Mouse (Mus musculus): ENCODE data around the gene Hrg.
"Not testable (repeated sequence)": the region's sequence is repeated elsewhere in the genome, so short reads cannot be mapped to it uniquely, and the experiment has no call there.

Gene Hrg

DNA sequence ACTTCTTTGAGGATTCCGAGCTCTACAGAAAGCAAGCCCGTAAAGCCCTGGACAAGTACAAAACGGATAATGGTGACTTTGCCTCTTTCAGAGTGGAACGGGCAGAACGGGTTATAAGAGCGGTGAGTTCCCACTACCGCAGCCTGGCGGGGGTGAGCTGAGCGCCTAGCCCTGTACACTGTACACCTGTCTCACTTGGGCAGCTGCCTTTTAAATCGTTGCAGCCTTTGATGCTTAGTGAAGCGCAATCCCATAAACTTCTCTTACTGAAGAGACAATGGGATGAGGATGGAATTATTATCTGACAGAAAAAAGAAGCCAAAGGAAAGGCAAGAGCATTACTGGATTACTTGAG lies 5.2 kb downstream of the Hrg start:
- no peak for DNase-seq (ENCODE audit: low read depth in 1 of 2, low spot score in 2 of 2)

DNA sequence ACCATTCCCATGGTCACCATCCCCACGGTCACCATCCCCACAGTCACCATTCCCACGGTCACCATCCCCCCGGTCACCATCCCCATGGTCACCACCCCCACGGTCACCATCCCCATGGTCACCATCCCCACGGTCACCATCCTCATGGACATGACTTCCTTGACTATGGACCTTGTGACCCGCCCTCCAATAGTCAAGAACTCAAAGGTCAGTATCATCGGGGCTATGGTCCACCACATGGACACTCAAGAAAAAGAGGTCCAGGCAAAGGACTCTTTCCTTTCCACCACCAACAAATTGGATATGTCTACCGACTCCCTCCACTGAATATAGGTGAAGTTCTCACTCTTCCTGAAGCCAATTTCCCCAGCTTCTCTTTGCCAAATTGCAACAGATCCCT lies 10.2 kb downstream of the Hrg start:
- no peak for DNase-seq (ENCODE audit: low read depth in 1 of 2, low spot score in 2 of 2)

DNA sequence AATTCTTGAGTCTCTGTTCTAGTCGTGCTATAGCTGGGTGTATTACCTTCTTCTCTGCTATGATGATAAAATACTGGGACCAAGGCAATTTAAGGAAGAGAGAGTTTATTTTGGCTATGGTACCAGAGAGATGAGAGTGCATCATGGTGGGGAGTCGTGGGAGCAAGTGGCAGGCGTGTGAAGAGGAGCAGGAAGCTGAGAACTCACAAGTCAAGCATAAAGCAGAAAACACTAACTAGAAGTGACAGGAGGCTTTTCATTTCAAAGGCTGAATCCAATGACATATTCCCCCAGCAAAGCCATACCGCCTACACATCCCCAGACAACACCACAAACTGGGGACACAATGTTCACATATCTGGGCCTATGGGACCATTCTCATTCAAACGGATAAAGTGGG lies 11.4 kb downstream of the Hrg start:
- DNase-seq (ENCODE audit: low read depth in 1 of 2, low spot score in 2 of 2) = no peak

DNA sequence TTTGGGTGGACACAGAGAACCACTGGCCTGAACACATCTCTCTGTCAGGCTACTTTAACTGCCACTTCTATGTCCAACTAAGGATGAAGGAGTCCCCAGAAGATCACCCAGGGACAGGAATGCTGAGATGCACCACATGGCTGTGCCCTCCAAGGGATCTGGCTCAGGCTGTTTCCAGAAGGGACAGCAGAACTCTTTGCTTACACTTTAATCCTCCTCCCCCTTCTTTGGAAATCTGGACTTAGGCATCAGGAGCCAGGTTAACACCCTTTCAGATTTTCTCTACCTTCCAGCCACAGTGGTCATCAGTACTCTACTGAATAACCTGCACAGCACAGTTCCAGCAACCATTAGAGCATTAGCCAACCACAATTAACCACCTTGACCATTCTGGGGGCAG lies 12.4 kb downstream of the Hrg start:
- no peak for DNase-seq (ENCODE audit: low read depth in 1 of 2, low spot score in 2 of 2)

DNA sequence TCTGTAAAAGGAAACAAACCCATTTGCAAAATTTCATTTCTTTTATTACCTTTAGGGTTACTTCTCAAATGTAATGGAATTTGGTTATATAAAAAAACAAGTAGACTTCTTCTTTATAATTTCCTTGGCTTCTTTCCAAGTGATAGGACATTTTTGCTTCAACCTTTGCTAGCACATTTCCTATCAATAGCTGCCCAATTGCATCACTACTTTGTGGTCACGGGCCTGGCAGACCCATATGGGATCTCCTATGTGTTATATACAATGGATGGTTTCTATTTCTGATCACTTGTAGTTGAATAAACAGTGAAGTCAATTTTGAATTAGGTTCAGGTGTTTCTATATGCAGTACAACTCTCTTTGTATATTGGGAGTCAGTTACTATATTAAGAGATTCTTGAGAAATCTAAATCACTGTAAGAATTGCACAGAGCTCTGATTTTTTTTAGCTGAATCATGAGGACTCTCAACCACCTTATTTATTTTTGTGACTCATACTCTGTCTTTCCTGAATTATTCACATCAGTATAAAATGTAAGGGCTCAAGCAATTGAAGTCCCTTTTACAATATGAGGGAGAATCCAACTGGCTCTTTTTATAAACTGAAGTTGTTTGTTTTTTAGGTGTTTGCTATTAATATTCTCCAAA lies 16.6 kb downstream of the Hrg start:
- DNase-seq (ENCODE audit: low read depth in 1 of 2, low spot score in 2 of 2) = no peak

DNA sequence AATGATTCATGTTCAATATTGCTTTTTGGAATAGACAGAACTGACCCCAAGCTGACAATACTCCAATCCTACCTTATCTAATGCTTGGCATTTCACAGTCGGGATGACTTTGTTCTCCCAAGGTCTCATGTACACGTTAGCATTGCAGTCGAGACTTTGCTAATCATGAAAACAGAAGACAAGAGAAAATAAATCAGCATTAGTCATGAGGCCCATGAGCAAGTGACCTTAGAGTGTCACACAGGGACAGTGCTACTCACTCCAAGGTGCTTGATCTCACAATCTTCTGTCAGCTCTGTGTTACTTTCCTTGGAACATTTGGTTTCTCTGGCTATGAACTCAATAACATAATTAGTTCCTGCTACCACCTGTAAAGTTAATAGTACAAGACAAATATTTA lies 46.1 kb downstream of the Hrg start:
- not testable (repeated sequence) for DNase-seq (ENCODE audit: low read depth in 1 of 2, low spot score in 2 of 2)
